Mouse (Mus musculus): ENCODE data around the gene Cyth2.

Cyth2 gene

GRCm38 (mm10) chr7:45786136-45786578, 28.2 kb downstream of the Cyth2 start:
- in situ Hi-C loops (cut with MboI, MseI) = no loop called here

- in situ Hi-C loops (cut with MboI, MseI) = no loop called here
Measured at GRCm38 (mm10) chr7:45785388-45786135, 28.8 kb downstream of the Cyth2 start.

DNA sequence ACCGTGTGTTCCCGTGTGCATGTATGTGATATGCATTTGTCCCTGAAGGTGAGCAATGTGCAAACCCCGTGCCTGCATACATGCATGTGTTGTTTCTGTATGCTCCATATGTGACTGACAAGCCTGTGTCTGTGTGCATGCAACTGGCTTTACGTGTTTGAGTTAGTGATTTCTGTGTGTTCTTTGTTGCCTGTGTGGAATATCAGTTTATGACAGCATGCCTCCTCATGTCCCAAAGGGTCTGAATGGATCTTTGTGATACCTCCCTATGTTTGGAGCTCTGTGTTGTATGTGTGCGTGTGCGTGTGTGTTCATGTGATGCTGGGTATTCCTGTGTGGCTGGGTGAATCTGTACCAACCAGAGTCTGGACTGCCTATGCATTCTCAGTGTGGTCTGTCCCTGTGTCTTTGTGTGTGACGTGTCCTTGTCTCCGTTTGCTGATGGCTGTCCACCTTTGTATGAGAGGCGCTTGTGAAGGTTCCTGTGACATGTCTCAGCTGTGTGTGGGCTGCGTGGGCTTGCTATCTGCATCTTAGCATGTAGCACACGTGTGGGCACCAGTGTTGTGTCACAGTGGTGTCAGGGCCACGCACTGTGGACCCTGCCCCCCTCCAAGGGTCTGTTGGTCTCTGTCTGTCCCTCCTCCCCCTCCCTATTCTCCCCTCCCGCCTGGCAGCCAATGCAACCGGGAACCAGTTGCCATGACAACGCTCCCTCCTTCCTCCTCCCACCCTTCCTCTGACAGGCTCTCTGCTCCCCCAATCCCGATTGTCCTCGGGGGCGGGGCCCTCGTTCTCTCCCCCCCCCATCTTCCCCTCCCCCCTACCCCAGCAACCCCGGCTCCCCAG, 29.6 kb downstream of the Cyth2 start, which contains the start of gene Sult2b1:
Sult2b1 (minus strand) TSS at position 146 of the 849 bp plus-strand sequence.
- in situ Hi-C loops (cut with MboI, MseI) = no loop called here

GRCm38 (mm10) chr7:45783511-45784091, 30.8 kb downstream of the Cyth2 start, which contains the start of gene Lmtk3:
Gene Lmtk3 (plus strand): TSS chr7:45783738.
- in situ Hi-C loops (cut with MboI, MseI) = no loop called here

DNA sequence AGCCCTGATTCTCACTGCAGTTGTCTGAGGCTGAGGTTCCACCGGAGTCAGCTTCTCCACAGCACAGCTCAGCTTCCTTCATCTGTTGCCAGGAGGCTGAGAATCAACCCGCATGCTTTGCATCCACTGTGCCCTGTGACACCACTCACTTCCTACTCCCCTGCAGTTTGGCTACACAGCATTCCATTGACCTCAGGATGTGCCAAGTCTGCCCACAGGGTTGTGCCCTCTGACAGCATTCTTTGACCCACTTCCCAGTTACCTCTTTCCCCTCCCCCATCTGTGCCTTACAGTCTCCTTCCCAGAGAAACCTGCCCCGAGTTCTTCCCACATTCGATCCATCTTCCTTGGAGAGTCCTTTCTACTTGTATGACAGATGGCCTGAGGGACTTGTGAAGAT, 32.1 kb downstream of the Cyth2 start:
- in situ Hi-C loops (cut with MboI, MseI) = no loop called here

DNA sequence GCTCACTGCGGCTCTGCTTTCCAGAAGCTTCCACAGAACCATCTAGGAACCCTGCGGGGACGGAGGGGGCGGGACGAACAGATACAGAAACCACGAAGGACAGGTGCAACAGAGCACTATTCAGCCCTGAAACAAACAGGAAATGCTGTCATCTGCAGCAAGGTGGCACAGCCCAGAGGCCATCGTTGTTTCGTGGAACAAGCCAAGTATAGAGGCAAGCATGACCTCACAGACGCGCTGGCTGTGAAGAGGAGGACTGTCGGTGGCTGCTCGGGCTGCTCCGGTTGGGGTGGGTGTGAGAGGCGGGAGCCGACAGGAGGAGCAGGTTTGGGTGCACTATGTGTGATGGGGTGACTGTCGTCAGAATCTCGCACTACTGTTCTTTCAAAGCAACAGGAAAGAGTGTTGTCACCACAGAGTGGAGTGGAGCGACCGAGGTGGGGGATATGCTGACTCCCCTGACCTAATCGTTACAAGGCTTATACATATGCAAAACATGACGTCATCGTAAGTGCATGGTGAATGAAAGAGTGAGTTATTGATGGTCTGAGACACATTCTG, 35.2 kb downstream of the Cyth2 start:
- in situ Hi-C loops (cut with MboI, MseI) = no loop called here

- in situ Hi-C loops (cut with MboI, MseI) = no loop called here
Measured at GRCm38 (mm10) chr7:45775237-45775636, 39.1 kb downstream of the Cyth2 start.

DNA sequence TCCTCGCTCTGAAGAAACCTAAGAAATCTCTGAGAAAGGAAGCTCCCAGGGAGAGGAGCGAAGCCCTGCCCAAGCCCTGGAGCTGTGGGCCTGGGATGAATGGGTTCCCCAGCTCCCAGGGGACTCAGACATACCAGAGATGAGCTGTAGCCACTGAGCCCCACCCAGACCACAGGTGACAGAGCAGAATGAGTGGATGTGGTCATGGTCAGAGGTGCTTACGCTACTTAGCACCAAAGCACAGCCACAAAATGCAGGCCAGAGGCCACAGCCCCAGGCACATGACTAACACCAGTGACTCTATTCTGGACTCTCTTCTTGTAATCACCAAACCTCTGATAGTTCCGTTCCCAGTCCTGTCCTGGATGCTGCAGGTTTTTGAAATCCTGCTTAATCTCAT, 43.3 kb downstream of the Cyth2 start:
- in situ Hi-C loops (cut with MboI, MseI) = no loop called here

- in situ Hi-C loops (cut with MboI, MseI) = no loop called here
Measured at GRCm38 (mm10) chr7:45770427-45771082, 43.8 kb downstream of the Cyth2 start.

DNA sequence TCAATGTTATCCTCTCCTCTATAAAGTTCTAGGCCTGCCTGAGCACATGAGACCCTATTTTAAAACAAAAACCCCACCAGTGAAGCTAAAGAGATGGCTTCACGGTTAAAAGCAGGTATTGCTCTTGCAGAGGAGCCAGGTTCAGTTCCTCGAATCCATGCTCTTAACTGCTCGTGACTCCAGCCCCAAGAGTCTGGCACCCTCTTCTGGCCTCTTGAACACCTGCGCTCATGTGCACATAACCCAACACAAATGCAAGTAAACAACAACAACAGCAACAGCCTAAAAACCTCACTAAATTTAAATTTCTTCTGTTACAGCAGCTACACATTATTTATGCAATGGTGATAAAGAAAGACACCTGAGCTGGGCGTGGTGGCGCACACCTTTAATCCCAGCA, 46.9 kb downstream of the Cyth2 start:
- in situ Hi-C loops (cut with MboI, MseI) = no loop called here

GRCm38 (mm10) chr7:45766764-45767163, 47.6 kb downstream of the Cyth2 start:
- in situ Hi-C loops (cut with MboI, MseI) = no loop called here

- in situ Hi-C loops (cut with MboI, MseI) = no loop called here
Measured at GRCm38 (mm10) chr7:45765995-45766394, 48.4 kb downstream of the Cyth2 start.

- in situ Hi-C loops (cut with MboI, MseI) = no loop called here
Measured at GRCm38 (mm10) chr7:45760151-45760550, 54.2 kb downstream of the Cyth2 start.

GRCm38 (mm10) chr7:45759400-45759799, 55.0 kb downstream of the Cyth2 start:
- in situ Hi-C loops (cut with MboI, MseI) = no loop called here
